Comparison of ENCODE assay signal across 8 mouse cellular contexts in the genomic region with DNA sequence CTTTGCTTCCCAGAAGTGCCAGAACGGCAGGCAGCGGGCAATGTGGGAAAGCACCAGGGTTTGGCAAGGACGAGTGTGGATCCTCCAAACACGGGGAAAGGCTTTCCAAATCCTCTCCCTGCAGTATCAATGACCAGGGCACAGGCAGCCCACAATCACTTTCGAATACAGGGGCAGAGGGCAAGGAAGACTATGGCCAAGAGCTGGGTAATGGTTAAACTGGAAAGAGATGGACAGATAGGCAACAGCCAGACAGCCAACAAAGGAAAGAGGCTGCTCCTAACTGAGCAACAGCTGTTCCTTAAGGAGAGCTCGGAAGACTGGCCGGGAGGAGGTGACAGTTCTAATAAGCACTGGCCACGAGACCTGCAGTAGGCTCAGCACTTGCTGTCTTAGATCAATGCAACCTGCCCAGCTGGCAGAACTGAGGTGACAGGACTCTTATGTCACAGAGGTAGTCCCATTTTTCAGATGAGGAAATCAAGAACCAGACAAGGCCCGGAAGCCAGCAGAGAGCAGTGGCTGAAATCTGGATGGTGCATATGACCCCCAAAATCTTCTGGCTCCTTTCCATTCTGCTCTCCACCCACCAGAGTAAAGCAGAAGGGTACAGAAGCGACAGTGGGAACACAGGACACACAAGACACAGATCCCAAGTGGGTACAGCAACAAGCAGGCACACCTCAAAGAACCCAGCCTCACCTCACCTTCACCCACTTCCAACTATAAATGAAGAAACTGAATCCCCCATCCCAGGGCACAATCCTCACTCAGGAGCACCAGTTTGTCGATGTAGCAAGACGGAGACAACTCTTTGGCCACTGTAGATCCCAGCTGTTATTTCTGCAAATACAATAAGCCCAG. TPM values are rescaled to one million over a fixed set of nuclear protein-coding genes. Genes with fewer than 3 reads are reported as not detected.
A peak's percentile ranks its signal among the peaks of the same experiment; 100 is the strongest.
DNase-seq lines count a peak whose midpoint lies in the region; ATAC-seq lines count a peak whose summit lies in the region.

No protein-coding gene starts in this region.

- peak overlapping the region; percentile 86 for H3K4me2 ChIP-seq in embryonic facial prominence, embryonic 12.5 days (replicated peaks)
- H3K4me2 ChIP-seq in midbrain, embryonic 15.5 days: peak overlapping the region; percentile 87

- DNase-seq in kidney, adult 18-20 months: peak; percentile 28
- no peak for DNase-seq in kidney, postnatal 14 days
- DNase-seq in kidney, adult 8-10 months: peak; percentile 39 to 57
- DNase-seq in cerebellum, postnatal 36 days: no peak
- DNase-seq in cerebellum, postnatal 25 days: no peak
- no peak for DNase-seq in adrenal gland, postnatal 25 days

- ATAC-seq in embryonic facial prominence, embryonic 12.5 days (ENCODE audit: insufficient number of reproducible peaks, insufficient read depth, low FRiP score, low TSS enrichment): no peak
- no peak for ATAC-seq in midbrain, embryonic 15.5 days (replicated peaks)

- H3K9me3 ChIP-seq in embryonic facial prominence, embryonic 12.5 days: no peaks in the 10 kb centered on the region
- H3K9me3 ChIP-seq in midbrain, embryonic 15.5 days: no peaks in the 10 kb centered on the region

- H3K36me3 ChIP-seq in embryonic facial prominence, embryonic 12.5 days: peaks cover 54% of the 10 kb centered on the region
- peaks cover 38% of the 10 kb centered on the region for H3K36me3 ChIP-seq in midbrain, embryonic 15.5 days (replicated peaks)

- H3K9ac ChIP-seq in embryonic facial prominence, embryonic 12.5 days: peak overlapping the region; percentile 92
- peak overlapping the region; percentile 72 for H3K9ac ChIP-seq in midbrain, embryonic 15.5 days

- peak overlapping the region; percentile 90 for H3K4me3 ChIP-seq in embryonic facial prominence, embryonic 12.5 days
- peak overlapping the region; percentile 64 for H3K4me3 ChIP-seq in midbrain, embryonic 15.5 days

- peaks cover 20% of the 10 kb centered on the region for H3K4me1 ChIP-seq in embryonic facial prominence, embryonic 12.5 days
- peaks cover 20% of the 10 kb centered on the region for H3K4me1 ChIP-seq in midbrain, embryonic 15.5 days

- H3K27ac ChIP-seq in embryonic facial prominence, embryonic 12.5 days: no peak overlapping the region
- peak overlapping the region; percentile 68; the same call in 1 of the 2 replicates for H3K27ac ChIP-seq in midbrain, embryonic 15.5 days

- no peaks in the 10 kb centered on the region for H3K27me3 ChIP-seq in embryonic facial prominence, embryonic 12.5 days
- H3K27me3 ChIP-seq in midbrain, embryonic 15.5 days (replicated peaks): no peaks in the 10 kb centered on the region

- WGBS in embryonic facial prominence, embryonic 12.5 days: 68% methylated on average over 12 of the region's 12 CpGs
- 68% methylated on average over 12 of the region's 12 CpGs for WGBS in midbrain, embryonic 15.5 days

RNA-seq across cellular contexts. Expression of a gene that starts 15.4 kb away (rescaled TPM):
- 18.7 and 25.2 TPM in 2 replicates for polyA plus RNA-seq in embryonic facial prominence, embryonic 12.5 days (2016; fragmentation: Nextera tagmentation; extraction: Ambion mirVana)
- polyA plus RNA-seq in midbrain, embryonic 15.5 days (2015; fragmentation: Nextera tagmentation; extraction: Ambion mirVana): 560 and 673 TPM in 2 replicates
- total RNA-seq in adrenal gland, postnatal 25 days (2021): 5.3 and 8.6 TPM in 2 replicates

RNA-seq across cellular contexts. Expression of a gene that starts 49.7 kb away (rescaled TPM):
- 18.9 and 21.4 TPM in 2 replicates for polyA plus RNA-seq in embryonic facial prominence, embryonic 12.5 days (2016; fragmentation: Nextera tagmentation; extraction: Ambion mirVana)
- polyA plus RNA-seq in midbrain, embryonic 15.5 days (2015; fragmentation: Nextera tagmentation; extraction: Ambion mirVana): 27.4 and 28.0 TPM in 2 replicates
- total RNA-seq in adrenal gland, postnatal 25 days (2021): 68.9 and 72.1 TPM in 2 replicates

RNA-seq across cellular contexts. Expression of a gene that starts 53.7 kb away (rescaled TPM):
- 4.2 and 4.6 TPM in 2 replicates for polyA plus RNA-seq in embryonic facial prominence, embryonic 12.5 days (2016; fragmentation: Nextera tagmentation; extraction: Ambion mirVana)
- polyA plus RNA-seq in midbrain, embryonic 15.5 days (2015; fragmentation: Nextera tagmentation; extraction: Ambion mirVana): 4.8 and 4.9 TPM in 2 replicates
- total RNA-seq in adrenal gland, postnatal 25 days (2021): 11.5 and 12.4 TPM in 2 replicates

Comparison
In these comparisons a context has a peak if more than half of its experiments do, and no peak if none do; other contexts are left out.
1. DNase-seq: peak in kidney, adult 18-20 months (single experiment) and kidney, adult 8-10 months (2 of 2); none in kidney, postnatal 14 days (single experiment), cerebellum, postnatal 36 days (0 of 2), cerebellum, postnatal 25 days (0 of 2) and adrenal gland, postnatal 25 days (single experiment).
2. RNA of a gene that starts 15.4 kb away (polyA plus RNA-seq): 560 to 673 TPM in midbrain, embryonic 15.5 days; 18.7 to 25.2 TPM in embryonic facial prominence, embryonic 12.5 days; every median in the first group is over 10 times any median in the second.